Mouse (Mus musculus): ENCODE results near the gene Celf5.

Gene Celf5

DNA sequence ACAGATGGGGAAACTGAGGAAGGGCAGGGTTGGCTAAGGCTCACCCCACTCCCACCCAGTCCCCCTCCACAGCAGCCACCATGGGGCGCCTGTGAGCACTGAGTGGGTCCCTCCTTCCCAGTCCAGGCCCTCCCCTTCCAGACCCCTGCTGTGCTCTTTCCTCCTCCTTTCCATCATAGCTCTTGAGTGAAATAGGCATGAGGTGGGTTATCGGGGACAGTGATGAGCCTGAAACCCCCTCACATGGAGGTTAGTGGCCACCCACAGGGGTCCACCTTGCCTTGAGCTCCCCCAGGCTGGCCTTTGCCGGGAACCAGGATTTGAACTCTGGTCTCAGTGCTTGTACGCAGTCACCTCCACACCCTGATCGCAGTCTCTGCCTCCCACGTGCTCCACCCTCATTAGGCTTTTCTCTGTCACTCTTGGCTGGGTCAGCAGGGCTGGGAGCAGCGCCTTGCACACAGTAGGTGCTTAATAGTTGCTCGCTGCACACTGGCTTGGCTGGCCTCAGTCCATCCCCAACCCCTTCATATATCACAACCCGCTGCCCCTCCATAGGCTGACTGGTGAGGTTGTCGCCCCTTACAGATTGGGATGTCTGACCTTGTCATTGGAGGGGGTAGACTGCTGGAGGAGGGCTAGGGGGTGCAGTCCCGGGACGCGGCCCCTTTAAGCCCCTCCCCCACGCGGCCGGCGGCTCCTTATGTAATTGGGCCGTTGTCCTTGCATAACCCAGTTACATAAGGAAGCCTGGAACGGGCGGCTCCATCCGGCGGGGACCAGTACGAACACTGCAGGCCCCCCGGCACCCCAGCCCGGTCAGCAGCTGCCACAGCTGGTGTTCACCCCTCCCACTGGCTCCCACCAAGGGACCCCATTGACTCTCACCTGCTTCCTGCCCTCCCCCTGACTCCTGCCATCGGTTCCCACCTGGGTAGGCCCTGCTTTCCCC, 68.9 kb downstream of the Celf5 start:
- DNase-seq, result peak; percentile 89 to 94

DNA sequence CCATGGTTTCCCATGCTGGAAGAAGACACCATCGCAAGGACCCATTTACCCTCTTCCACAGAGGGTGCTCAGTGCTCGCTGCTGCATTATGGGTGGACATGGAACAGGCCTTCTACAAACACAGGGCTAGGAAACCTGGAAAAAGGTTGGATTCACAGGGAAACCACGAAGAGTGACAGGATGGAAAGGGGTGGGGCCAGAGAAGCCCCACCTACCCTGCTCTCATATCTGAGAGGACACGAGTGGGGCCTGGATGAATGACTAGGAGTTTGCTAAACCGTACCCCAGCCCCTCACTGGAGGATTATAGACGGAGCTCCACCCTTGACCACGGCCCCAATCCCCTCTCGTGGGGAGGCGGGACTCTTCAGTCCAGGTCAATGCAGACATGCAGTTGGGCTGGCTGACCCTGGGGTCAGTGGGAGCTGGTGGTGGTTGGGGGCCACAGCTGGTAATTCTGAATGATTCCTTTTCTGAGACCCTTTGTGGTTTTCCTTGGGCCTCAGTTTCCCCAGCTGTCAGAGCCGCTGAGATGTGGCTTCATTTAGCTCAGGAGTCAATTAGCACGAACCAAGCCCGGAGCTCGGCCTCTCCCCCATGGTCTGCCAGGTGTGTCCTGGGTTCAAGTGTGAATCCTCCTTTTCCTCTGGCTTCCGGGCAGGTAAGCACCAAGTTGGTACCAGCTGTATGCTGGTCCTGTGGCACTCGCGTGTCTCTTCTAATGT, 69.8 kb downstream of the Celf5 start:
- DNase-seq, result no peak

DNA sequence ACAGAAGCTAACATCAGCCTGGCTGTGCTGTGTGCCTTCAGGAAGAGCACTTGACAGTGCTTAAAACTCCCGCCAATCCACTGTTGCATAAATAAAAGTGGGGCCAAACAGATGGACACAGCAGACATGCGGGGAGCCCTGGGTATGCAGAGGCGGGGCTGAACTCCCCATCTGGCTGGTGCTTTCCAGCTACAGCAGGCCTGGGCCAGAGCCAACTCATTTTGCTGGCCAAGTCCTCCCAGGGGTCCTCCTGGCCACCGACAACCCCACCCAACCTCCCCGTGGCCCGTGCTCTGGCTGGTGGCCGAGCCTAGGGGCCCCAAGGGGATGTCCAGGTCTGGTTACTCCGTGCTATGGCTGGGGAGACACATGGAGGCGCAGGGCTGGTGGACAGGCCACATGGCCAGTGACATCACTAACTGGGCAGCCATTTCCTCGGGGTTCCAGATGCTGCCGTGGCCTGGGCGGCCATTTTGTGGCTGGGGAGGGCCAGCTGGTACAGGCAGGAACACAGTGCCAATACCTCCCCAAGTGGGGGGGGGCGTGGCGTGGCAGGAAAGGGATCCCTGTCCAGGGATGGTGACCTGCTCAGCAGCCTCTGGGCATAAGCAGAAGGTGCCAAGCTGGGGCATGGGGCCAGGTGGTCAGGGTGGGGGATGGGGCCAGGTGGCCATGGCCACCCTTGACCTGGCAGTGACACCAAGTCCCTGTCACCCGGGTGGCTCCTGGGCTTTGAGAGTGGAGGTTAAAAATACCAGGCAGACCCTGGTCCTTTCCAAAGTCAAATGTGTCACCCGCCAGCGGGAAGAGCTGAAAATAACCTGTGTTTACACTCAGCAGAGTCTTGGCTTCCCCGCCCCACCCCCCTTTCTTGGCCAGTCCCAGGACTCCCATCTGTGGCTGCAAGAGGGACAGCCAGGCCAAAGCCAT, 70.8 kb downstream of the Celf5 start:
- DNase-seq, result peak; percentile 79 to 86

DNA sequence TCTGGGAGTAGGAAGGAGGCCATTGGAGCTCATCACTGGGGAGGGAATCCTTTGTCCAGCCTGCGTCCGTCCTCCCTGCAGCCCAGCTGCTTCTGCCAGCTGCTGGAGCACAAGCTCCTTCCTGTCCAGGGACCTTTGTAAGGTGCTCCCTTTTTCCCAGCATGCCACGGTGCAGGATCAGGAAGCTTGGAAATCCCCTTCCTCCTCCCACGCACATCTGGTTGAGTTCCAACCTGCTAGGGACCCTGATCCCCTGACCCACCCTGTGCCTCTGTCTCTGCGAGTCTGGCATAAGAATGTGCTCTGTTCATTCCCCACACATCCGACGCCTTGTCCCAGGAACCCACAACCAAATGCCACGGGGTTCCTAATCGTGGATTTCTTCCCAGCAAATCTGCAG, 71.5 kb downstream of the Celf5 start:
- DNase-seq, result no peak

DNA sequence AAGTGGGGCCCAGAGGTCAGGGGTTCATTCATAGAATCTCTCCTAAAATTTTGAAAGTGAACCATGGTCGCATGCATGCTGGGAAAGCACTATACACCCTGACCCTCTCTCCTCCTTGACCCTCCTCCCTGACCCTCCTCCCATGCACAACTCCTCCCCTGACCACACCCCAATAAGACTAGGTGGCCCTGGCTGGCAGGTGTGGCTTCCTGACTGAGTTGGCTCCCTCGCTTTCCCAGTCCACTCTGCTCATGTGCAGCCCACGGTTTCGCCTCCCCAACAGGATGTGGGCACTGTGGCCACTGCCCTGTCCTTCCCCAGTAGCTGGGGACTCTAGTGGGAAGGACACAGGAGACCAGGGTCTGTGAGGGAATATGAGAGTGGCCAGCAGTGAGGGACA, 72.2 kb downstream of the Celf5 start:
- peak; percentile 63 to 72 for DNase-seq

DNA sequence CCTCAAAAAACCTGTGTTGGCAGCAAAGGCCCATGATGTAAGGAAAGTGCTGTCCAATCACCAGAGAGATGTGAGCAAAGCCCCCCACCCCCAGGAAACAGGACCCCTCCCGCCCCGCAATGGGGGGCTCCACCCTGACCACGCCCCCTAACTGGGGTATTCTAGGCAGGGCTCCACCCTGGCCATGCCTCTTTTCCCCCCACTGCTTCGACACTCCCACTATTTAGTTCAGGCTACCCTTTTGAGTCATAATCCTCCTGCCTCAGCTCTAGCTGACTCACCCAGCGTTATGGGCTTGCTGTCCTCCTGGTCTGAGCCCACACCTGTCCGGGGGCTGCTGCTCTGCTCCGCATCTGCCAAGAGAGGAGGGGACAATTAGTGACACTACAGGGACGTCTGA, 73.2 kb downstream of the Celf5 start:
- DNase-seq, result no peak
